Mouse (Mus musculus): ENCODE data around the gene Gdi1.

GRCm38 (mm10) chrX:74329215-74329671, 24.4 kb downstream of the Gdi1 start:
- TF ChIP-seq CTCF (IDR thresholded peaks at IDR 0.05; ENCODE audit: control insufficient read depth, insufficient read depth, insufficient replicate concordance, low read depth, low read length) (no peak), POLR2A (IDR thresholded peaks at IDR 0.05; ENCODE audit: control insufficient read depth, low read depth, low read length) (no peak)

Measured in testis, adult 2 months (tissue).